Mouse (Mus musculus): ENCODE results near the gene Gm49342. TPM values are rescaled to one million over a fixed set of nuclear protein-coding genes. Genes with fewer than 3 reads are reported as not detected.
"Not testable (repeated sequence)": the region's sequence is repeated elsewhere in the genome, so short reads cannot be mapped to it uniquely, and the experiment has no call there.

The Gm49342 gene
- total RNA-seq, 2 experiments from 2014 or later: not detected

- peak; percentile 91 for ATAC-seq (replicated peaks; ENCODE audit: low FRiP score, poor library complexity, severe bottlenecking)
Observed at GRCm38 (mm10) chr14:50930754-50931492, 13.4 kb upstream of the Gm49342 start, which contains the start of the genes Pip4p1 and Pnp. Gene Pip4p1 (minus strand): TSS chr14:50930856. Gene Pnp (plus strand): TSS chr14:50931082.

GRCm38 (mm10) chr14:50931493-50932020, 12.8 kb upstream of the Gm49342 start:
- ATAC-seq (replicated peaks; ENCODE audit: low FRiP score, poor library complexity, severe bottlenecking): peak; percentile 63; the same call in 1 of the 2 replicates

- no peak for ATAC-seq (replicated peaks; ENCODE audit: low FRiP score, poor library complexity, severe bottlenecking)
Observed at GRCm38 (mm10) chr14:50936649-50937048, 7.7 kb upstream of the Gm49342 start.

GRCm38 (mm10) chr14:50938119-50938908, 6.0 kb upstream of the Gm49342 start:
- ATAC-seq (replicated peaks; ENCODE audit: low FRiP score, poor library complexity, severe bottlenecking): no peak

- no peak for ATAC-seq (replicated peaks; ENCODE audit: low FRiP score, poor library complexity, severe bottlenecking)
Observed at GRCm38 (mm10) chr14:50938940-50939339, 5.4 kb upstream of the Gm49342 start.

- peak; percentile 78 for ATAC-seq (replicated peaks; ENCODE audit: low FRiP score, poor library complexity, severe bottlenecking)
Observed at GRCm38 (mm10) chr14:50944668-50945033, 334 bp downstream of the Gm49342 start.

- ATAC-seq (replicated peaks; ENCODE audit: low FRiP score, poor library complexity, severe bottlenecking): 0 out of 2 replicates have a peak, but pooled peaks have one; percentile 11
Observed at GRCm38 (mm10) chr14:50945081-50945480, 764 bp downstream of the Gm49342 start.

- peak; percentile 26 for ATAC-seq (replicated peaks; ENCODE audit: low FRiP score, poor library complexity, severe bottlenecking)
Observed at GRCm38 (mm10) chr14:50945526-50945925, 1.2 kb downstream of the Gm49342 start.

- ATAC-seq (replicated peaks; ENCODE audit: low FRiP score, poor library complexity, severe bottlenecking): no peak
Observed at GRCm38 (mm10) chr14:50955487-50955886, 11.2 kb downstream of the Gm49342 start.

- peak; percentile 76 for ATAC-seq (replicated peaks; ENCODE audit: low FRiP score, poor library complexity, severe bottlenecking)
Observed at GRCm38 (mm10) chr14:50955942-50956508, 11.7 kb downstream of the Gm49342 start, which contains the start of gene Pnp2. Gene Pnp2 (plus strand): TSS chr14:50955992.

- not testable (repeated sequence) for ATAC-seq (replicated peaks; ENCODE audit: low FRiP score, poor library complexity, severe bottlenecking)
Observed at GRCm38 (mm10) chr14:50956724-50957123, 12.4 kb downstream of the Gm49342 start.

- peak; percentile 26 for ATAC-seq (replicated peaks; ENCODE audit: low FRiP score, poor library complexity, severe bottlenecking)
Observed at GRCm38 (mm10) chr14:50957146-50957545, 12.8 kb downstream of the Gm49342 start.

GRCm38 (mm10) chr14:50958289-50958995, 14.1 kb downstream of the Gm49342 start:
- peak; percentile 63 for ATAC-seq (replicated peaks; ENCODE audit: low FRiP score, poor library complexity, severe bottlenecking)

- no peak for ATAC-seq (replicated peaks; ENCODE audit: low FRiP score, poor library complexity, severe bottlenecking)
Observed at GRCm38 (mm10) chr14:50968216-50968980, 24.1 kb downstream of the Gm49342 start.

- ATAC-seq (replicated peaks; ENCODE audit: low FRiP score, poor library complexity, severe bottlenecking): no peak
Observed at GRCm38 (mm10) chr14:50969041-50969440, 24.7 kb downstream of the Gm49342 start.

- ATAC-seq (replicated peaks; ENCODE audit: low FRiP score, poor library complexity, severe bottlenecking): peak; percentile 37; the same call in 1 of the 2 replicates
Observed at GRCm38 (mm10) chr14:50969558-50970544, 25.5 kb downstream of the Gm49342 start.

GRCm38 (mm10) chr14:50970822-50971221, 26.5 kb downstream of the Gm49342 start:
- no peak for ATAC-seq (replicated peaks; ENCODE audit: low FRiP score, poor library complexity, severe bottlenecking)

GRCm38 (mm10) chr14:50973054-50973453, 28.7 kb downstream of the Gm49342 start:
- ATAC-seq (replicated peaks; ENCODE audit: low FRiP score, poor library complexity, severe bottlenecking): not testable (repeated sequence)

Measured in erythroblast, adult 5-6 weeks (primary cell).